Mouse (Mus musculus): ENCODE data around the gene Cnpy2.
"Not testable (repeated sequence)": the region's sequence is repeated elsewhere in the genome, so short reads cannot be mapped to it uniquely, and the experiment has no call there.

Gene Cnpy2

DNA sequence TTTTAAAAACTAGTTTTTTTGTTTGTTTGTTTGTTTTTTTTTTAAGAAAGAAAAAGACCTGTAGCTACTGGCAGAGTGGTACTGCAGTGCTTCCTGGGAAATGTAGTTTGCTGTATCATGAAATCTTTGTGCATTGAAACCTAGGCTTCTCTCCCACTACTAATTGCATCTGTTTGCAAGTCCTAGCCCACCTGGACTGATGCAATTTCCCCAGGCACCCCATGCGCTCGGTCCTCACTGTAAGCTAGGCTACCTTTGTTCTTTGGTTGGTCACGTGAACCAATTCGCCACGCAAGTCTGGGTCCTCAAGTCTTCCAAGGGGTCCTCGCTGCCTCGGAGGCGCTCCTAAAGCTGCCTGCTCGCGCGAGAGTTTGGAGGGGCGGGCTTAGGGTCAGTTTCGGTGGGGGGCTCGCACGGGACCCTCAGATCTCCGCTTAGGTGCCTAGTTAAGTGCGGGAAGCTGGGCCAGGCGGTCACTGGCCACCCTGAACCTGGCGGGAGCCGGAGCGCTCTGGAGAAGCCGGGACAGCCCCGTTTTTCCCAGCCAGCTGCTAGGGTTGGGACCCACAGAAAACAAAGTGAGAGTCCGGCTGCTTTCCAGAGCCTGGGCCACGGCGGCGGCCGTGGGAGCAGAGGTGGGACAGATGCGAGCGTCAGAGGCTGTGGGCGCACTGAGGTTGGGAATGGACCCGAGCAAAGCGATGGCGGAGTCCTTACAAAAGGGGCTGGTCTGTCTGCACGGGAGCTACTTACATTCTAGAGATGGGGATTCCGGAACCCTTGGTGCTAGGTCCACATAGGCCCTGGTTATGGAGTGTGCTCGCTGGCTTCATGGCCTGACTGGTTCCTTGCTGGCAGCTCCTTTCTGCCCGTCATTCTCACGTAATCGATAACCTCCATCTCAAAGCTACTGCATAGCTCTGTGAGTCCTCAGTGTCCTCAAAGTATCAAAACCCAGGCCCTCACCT is at the start of gene Cnpy2:
Gene Cnpy2 (plus strand): TSS at position 319 of the 968 bp plus-strand sequence.
- DNase-seq (ENCODE audit: low spot score in 2 of 2), result peak; percentile 75 to 85

- not testable (repeated sequence) for DNase-seq (ENCODE audit: low spot score in 2 of 2)
Observed at GRCm38 (mm10) chr10:128272819-128273439, 49.3 kb upstream of the Cnpy2 start.

- DNase-seq (ENCODE audit: low spot score in 2 of 2), result not testable (repeated sequence)
Observed at GRCm38 (mm10) chr10:128275374-128275773, 46.9 kb upstream of the Cnpy2 start.

DNA sequence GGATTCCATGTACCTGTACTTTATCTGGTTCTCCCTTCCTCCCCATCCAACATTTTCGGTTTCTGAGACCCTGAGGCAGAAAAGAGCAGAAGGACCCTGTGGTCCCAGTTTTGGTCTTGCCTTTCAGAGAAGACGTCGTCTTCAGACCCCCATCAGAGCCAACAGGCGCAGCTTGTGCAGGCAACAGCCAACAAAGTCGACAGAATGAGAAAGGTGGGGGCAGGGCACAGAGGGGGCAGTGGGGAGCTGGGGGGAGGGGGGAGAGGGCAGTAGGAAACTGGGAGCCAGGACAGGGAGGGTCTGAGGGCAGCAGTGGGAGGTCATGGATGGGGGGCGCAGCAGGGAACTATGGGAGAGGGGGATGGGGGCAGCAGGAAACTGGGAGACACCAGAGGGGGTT is 44.1 kb upstream of the Cnpy2 start:
- DNase-seq (ENCODE audit: low spot score in 2 of 2), result no peak

DNA sequence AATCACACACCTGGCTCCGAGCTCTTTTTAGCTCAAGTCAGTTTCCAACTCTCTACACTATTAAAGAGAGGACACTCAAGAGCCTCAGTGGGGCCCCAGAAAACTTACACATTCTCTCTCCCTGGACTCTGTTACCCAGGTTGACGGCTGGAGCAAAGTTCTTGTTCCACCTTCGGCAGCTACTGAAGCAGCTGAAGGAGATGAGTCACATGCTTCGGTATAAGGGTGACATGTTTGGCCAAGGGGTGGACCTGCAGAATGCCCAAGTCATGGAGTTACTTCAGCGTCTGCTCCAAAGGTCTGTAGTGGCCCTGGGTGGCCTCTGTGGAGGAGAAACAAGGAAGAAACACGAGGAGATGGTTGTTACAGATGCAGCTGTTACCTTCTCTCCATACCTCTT is 41.3 kb upstream of the Cnpy2 start:
- no peak for DNase-seq (ENCODE audit: low spot score in 2 of 2)

DNA sequence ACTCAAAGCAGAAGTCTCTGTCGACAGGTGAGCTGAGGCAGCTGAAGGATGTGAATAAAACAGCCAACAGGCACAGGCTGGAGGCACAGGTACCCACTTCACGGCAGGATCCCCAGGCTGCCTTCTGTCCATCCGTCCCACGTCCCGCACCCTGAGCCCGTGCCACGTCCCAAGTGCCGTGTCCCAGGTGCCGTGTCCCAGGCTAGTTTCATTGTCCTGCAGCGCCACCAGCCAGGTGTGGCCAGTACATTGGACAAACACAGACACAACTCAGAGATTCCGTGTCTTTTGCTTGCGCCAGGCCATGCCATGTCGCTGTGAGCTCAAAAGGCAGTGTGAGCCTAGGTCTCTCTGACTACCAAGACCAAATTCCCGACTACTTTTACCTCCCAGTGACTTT is 40.6 kb upstream of the Cnpy2 start:
- DNase-seq (ENCODE audit: low spot score in 2 of 2), result no peak

- DNase-seq (ENCODE audit: low spot score in 2 of 2), result no peak
Observed at GRCm38 (mm10) chr10:128282886-128283450, 39.3 kb upstream of the Cnpy2 start.

DNA sequence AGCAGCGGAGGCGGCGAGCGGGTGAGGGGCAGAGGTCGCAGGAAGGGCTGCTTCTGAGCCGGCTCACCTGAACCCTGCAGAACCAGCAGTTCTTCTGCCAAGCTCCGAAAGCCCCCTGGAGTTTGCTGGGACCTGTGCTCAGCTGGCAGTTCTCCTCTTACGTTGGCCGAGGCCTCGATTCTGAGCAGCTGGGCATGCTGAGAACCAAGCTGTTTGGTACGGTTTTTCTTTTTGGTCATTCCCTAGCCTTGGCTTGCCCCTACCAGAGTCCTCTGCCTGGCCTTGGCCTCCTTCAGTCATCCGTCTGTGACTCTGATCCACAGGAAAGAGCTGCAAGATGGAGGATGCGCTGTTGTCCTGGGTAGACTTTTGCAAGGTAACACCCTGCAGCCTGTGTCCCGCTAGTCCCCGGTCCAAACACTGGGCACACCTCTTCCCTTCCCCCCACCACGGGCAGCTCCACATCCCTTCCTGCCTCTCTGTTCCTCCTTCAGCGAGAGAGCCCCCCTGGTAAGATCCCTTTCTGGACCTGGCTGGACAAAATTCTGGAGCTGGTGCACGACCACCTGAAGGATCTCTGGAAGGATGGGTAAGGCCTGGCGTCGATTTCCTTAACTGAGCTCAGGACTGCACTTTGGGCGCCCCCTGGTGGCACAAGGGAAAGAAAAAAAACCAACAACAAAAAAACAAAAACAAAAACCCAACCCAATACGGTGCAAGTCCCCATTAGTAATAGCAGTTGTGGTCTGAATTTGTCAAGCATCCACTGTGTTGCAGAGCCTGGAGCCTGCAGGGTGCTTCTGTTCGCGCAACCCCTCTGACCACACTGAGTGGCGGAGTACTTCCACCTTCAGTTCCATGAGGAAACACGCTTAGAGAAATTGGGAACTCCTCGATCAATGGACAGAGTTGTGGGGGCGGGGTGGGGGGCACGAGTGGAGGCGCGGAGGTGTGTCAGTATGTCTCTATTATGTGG is 38.4 kb upstream of the Cnpy2 start:
- DNase-seq (ENCODE audit: low spot score in 2 of 2), result peak; percentile 56 to 77

DNA sequence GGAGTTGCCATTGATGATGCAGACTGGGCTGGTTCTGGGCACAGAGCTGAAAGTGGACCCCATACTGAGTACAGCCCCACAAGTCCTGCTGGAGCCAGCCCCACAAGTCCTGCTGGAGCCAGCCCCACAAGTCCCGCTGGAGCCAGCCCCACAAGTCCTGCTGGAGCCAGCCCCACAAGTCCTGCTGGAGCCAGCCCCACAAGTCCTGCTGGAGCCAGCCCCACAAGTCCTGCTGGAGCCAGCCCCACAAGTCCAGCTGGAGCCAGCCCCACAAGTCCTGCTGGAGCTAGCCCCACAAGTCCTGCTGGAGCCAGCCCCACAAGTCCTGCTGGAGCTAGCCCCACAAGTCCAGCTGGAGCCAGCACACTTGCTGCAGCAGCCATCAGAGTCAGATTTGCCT is 31.7 kb upstream of the Cnpy2 start:
- peak in 1 of 2 experiments; percentile 30 for DNase-seq (ENCODE audit: low spot score in 2 of 2)

GRCm38 (mm10) chr10:128296370-128297090 is 25.7 kb upstream of the Cnpy2 start:
- DNase-seq (ENCODE audit: low spot score in 2 of 2), result no peak

- peak in 1 of 2 experiments; percentile 41 for DNase-seq (ENCODE audit: low spot score in 2 of 2)
Observed at GRCm38 (mm10) chr10:128297221-128297620, 25.0 kb upstream of the Cnpy2 start.

- DNase-seq (ENCODE audit: low spot score in 2 of 2), result peak in 1 of 2 experiments; percentile 44
Observed at GRCm38 (mm10) chr10:128297622-128298021, 24.6 kb upstream of the Cnpy2 start.

DNA sequence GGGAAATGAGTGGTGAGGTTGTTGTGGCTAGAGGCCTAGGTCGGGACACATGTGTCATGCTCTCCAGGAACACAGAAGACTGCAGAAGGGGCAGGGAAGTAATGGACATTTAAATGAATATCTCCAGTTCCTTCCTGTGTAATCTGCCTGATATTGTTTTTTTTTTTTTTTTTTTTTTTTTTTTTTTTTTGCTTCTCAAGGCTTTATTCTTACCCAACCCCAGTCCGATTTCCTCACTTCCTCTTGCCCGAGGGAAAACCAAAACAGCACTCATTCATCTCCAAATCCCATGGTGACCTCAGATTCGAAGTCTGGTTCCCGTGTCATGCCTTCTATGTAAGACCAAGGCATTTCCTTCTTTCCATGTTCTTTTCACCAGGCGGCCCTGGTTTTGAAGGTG is 24.0 kb upstream of the Cnpy2 start:
- no peak for DNase-seq (ENCODE audit: low spot score in 2 of 2)

GRCm38 (mm10) chr10:128298702-128299171 is 23.5 kb upstream of the Cnpy2 start, which contains the start of gene Il23a:
TSS of gene Il23a (minus strand) at chr10:128298752.
- no peak for DNase-seq (ENCODE audit: low spot score in 2 of 2)

DNA sequence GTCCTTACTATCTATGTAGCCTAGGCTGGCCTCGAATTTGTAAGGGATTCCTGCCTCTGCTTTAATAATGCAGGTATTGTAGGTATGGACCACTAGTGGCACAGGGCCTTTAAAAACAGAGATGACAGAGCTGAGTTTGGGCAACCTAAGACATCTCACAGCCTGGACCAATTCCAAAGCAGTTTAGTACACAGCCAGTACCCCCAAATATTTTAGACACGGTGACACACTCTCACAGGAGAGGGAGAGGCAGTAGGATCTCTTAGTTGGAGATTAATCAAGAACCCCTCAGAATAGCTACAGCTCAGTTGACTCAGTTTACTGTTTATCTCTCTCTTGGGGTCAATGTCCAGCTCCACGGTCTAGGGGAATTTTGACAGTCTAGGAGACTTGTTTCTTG is 19.9 kb upstream of the Cnpy2 start:
- no peak for DNase-seq (ENCODE audit: low spot score in 2 of 2)

DNA sequence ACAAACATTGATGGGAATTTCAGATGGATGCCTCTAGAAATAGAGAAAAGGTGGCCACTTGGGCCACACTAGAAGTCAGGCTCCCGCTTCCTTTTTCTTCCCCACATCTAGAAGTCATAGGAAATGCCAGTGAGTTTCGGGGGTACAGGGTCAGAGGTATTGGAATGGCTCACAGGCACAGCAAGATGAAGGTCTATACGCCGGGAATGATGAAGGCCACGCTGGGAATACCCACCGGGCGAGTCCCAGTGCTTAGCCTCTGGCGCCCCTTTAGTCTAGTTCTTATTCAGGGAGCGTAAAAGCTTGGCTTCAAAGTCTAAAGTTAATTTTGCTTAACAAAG is 19.5 kb upstream of the Cnpy2 start:
- no peak for DNase-seq (ENCODE audit: low spot score in 2 of 2)

- peak; percentile 99 to 100 for DNase-seq (ENCODE audit: low spot score in 2 of 2)
Observed at GRCm38 (mm10) chr10:128303126-128304021, 18.9 kb upstream of the Cnpy2 start, which contains the start of gene Pan2. TSS of gene Pan2 (plus strand) at chr10:128303335.

GRCm38 (mm10) chr10:128309654-128310053 is 12.6 kb upstream of the Cnpy2 start:
- DNase-seq (ENCODE audit: low spot score in 2 of 2), result no peak

DNA sequence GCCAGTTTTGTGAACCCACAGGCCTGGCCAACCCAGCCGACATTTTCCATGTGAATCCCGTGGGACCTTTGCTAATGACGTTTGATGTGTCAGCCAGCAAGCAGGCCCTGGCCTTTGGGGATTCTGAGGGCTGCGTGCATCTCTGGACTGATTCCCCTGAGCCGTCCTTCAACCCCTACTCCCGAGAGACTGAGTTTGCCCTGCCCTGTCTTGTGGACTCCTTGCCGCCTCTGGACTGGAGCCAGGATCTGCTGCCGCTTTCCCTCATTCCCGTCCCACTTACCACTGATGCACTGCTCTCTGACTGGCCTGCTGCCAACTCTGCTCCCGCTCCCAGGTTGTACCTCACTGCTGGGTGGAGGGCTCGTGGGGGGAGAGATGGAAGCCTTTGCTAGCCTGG is 12.1 kb upstream of the Cnpy2 start:
- no peak for DNase-seq (ENCODE audit: low spot score in 2 of 2)
